Mouse (Mus musculus) erythroblast, embryonic 14.5 days (primary cell): ENCODE results near the gene Slc24a3.

Source experiments
- GATA1 ChIP-seq: IDR thresholded peaks from 2 replicates; pipeline ENCODE4 v1.6.1; 2012; ENCODE audit warnings: low read length, inconsistent platforms, mixed read lengths
- TAL1 ChIP-seq: IDR thresholded peaks from 3 replicates; pipeline ENCODE4 v1.6.1; 2012; ENCODE audit warnings: low read length, inconsistent platforms, mixed read lengths

DNA sequence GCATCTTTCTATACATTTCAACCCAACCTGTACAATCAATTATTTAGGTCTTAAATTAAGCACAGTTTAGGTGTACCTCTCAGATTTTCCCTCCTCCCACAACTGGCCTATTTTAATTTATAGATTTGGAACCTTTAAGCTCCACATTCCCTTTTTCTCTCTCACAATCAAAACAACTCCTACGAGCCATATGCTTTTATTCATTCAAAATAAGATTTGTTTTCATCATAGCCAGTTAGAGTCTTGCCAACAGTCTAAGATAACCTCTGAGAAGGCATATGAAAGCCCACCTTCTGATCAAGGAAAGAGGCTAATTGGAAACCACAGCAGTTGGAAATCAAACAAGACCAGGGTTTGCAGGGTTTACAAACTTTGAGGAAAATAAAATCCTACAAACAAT, 177.0 kb downstream of the Slc24a3 start:
- TF ChIP-seq GATA1 (no peak), TAL1 (no peak)
